Mouse (Mus musculus): ENCODE results near the gene Col4a2. TPM values are rescaled to one million over a fixed set of nuclear protein-coding genes. Genes with fewer than 3 reads are reported as not detected.

The Col4a2 gene
- polyA plus RNA-seq, 1 experiment from 2014 or later, result 44.5 TPM

DNA sequence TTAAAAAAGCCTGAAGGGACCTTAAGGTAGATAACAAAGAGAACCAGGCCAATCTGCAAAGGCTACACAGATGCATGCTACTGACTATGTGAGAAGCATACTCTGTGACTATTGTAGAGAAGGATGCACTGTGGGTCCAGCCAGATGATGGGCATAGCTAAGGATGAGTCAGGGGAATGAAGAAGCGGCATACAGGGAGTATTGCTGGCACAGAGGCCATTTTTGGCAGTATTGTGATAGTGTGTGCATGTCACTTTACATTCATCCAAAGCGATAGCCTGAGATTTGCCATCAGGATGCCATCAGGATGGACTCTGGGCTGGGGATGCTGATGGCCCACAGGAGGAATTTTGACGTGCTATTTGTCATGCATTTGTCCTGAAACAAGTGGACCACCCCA, 25.5 kb upstream of the Col4a2 start:
- Histone ChIP-seq H3K4me2 (replicated peaks; ENCODE audit: low read depth) (no peak overlapping the region), H3K27me3 (replicated peaks; ENCODE audit: control insufficient read depth, insufficient read depth, low read length) (no peaks in the 10 kb centered on the region), H3K36me3 (ENCODE audit: control insufficient read depth, insufficient read depth) (no peaks in the 10 kb centered on the region), H3K9ac (ENCODE audit: low read depth, low read length) (no peak overlapping the region), H3K4me1 (replicated peaks; ENCODE audit: control insufficient read depth, insufficient read depth, low read length) (no peaks in the 10 kb centered on the region), H3K4me3 (ENCODE audit: low read depth, low read length) (no peak overlapping the region), H3K9me3 (ENCODE audit: control insufficient read depth) (no peaks in the 10 kb centered on the region), H3K27ac (ENCODE audit: low read depth, low read length) (no peak overlapping the region)
- no peak for ATAC-seq
- WGBS, result 76% methylated on average over 3 of the region's 3 CpGs
- no peak for TF ChIP-seq CTCF (IDR thresholded peaks at IDR 0.05; ENCODE audit: low read depth)

DNA sequence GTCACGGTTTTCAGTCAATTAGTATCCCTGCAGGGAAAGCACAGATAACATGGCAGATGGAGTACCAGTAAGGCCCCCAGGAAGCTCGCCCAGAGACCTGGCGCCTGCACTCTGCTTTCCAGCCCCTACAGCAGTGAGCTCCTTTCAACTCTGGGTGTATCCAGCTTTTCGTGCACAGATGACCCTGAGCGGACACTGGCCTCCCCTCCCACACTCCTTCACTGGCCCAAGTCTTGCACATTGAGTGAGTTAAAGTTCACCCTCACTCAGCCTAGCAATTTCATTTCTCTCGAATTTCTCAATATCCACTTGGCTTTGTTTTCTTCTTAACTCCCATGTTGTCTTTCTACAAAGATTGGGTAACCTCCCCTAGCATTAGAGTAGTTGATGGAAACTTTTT, 24.3 kb upstream of the Col4a2 start:
- ATAC-seq, result no peak
- no peak for TF ChIP-seq CTCF (IDR thresholded peaks at IDR 0.05; ENCODE audit: low read depth)
- Histone ChIP-seq H3K4me3 (ENCODE audit: low read depth, low read length) (no peak overlapping the region), H3K27ac (ENCODE audit: low read depth, low read length) (no peak overlapping the region), H3K27me3 (replicated peaks; ENCODE audit: control insufficient read depth, insufficient read depth, low read length) (no peaks in the 10 kb centered on the region), H3K4me2 (replicated peaks; ENCODE audit: low read depth) (no peak overlapping the region), H3K9ac (ENCODE audit: low read depth, low read length) (no peak overlapping the region), H3K9me3 (ENCODE audit: control insufficient read depth) (no peaks in the 10 kb centered on the region), H3K36me3 (ENCODE audit: control insufficient read depth, insufficient read depth) (no peaks in the 10 kb centered on the region), H3K4me1 (replicated peaks; ENCODE audit: control insufficient read depth, insufficient read depth, low read length) (no peaks in the 10 kb centered on the region)
- WGBS, result 78% methylated on average over 6 of the region's 6 CpGs

GRCm38 (mm10) chr8:11290533-11290932, 22.1 kb upstream of the Col4a2 start:
- H3K9ac ChIP-seq (ENCODE audit: low read depth, low read length), result no peak overlapping the region
- H3K4me2 ChIP-seq (replicated peaks; ENCODE audit: low read depth), result no peak overlapping the region
- no peak for TF ChIP-seq CTCF (IDR thresholded peaks at IDR 0.05; ENCODE audit: low read depth)
- no peak overlapping the region for H3K4me3 ChIP-seq (ENCODE audit: low read depth, low read length)
- no peaks in the 10 kb centered on the region for H3K9me3 ChIP-seq (ENCODE audit: control insufficient read depth)
- WGBS, result 0% methylated on average over 1 of the region's 1 CpGs
- no peak overlapping the region for H3K27ac ChIP-seq (ENCODE audit: low read depth, low read length)
- no peaks in the 10 kb centered on the region for H3K36me3 ChIP-seq (ENCODE audit: control insufficient read depth, insufficient read depth)
- H3K27me3 ChIP-seq (replicated peaks; ENCODE audit: control insufficient read depth, insufficient read depth, low read length), result no peaks in the 10 kb centered on the region
- ATAC-seq, result no peak
- no peaks in the 10 kb centered on the region for H3K4me1 ChIP-seq (replicated peaks; ENCODE audit: control insufficient read depth, insufficient read depth, low read length)

DNA sequence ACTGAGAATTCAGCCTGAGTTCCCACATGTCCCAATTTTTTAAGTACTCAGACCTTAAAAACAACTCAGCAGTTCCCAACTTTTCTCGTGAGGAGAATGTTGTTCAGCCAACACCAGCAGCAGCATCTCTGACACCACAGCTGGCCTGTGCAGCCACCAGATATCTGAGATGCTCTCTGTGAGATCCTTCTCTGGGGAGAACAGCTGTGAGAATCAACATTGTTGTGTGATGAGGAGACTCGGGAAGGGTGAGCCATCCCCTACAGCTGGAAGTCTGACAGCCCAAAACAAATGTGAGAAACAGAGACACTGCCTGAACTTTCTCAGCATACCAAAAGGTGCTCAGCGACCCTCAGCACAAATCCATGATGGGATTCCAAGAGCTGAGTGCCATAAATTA, 20.0 kb upstream of the Col4a2 start:
- no peak overlapping the region for H3K27ac ChIP-seq (ENCODE audit: low read depth, low read length)
- peaks cover 2% of the 10 kb centered on the region for H3K4me1 ChIP-seq (replicated peaks; ENCODE audit: control insufficient read depth, insufficient read depth, low read length)
- H3K36me3 ChIP-seq (ENCODE audit: control insufficient read depth, insufficient read depth), result no peaks in the 10 kb centered on the region
- ATAC-seq, result no peak
- no peak for TF ChIP-seq CTCF (IDR thresholded peaks at IDR 0.05; ENCODE audit: low read depth)
- H3K4me2 ChIP-seq (replicated peaks; ENCODE audit: low read depth), result no peak overlapping the region
- H3K9me3 ChIP-seq (ENCODE audit: control insufficient read depth), result no peaks in the 10 kb centered on the region
- no peak overlapping the region for H3K4me3 ChIP-seq (ENCODE audit: low read depth, low read length)
- no peaks in the 10 kb centered on the region for H3K27me3 ChIP-seq (replicated peaks; ENCODE audit: control insufficient read depth, insufficient read depth, low read length)
- 36% methylated on average over 3 of the region's 3 CpGs for WGBS
- H3K9ac ChIP-seq (ENCODE audit: low read depth, low read length), result no peak overlapping the region

DNA sequence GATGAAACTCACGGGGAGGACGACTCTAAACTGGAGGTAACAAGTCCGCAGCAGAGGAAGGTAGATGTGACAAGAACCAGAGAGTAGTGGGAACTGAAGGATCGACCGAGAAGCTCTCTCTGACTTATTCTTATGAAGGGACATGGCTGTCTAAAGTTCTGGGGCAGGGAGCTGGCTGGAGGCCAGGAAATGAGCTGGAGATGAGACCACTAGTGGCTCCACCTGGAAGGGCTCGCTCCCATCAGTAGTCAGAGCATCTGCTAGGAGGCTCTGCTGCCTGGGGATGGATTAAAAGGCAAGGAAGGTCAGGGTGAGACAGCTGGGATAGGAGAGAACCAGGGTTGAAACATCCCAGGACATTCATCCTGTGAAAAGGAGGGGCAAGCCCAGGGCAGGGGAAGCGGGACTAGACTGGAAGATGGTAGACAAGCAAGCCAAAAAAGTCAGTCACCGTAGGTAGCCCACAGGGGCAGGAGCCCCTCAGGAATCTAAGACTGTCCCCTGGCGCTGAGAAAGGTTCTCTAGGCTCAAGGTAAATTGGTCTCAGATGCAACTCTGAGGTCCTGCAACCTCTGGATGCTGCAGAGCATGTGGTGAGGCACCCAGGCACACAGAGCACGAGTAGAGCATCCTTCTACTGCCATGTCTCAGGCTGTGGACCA, 16.2 kb upstream of the Col4a2 start:
- WGBS, result 69% methylated on average over 10 of the region's 10 CpGs
- no peak overlapping the region for H3K4me2 ChIP-seq (replicated peaks; ENCODE audit: low read depth)
- ATAC-seq, result no peak
- no peak for TF ChIP-seq CTCF (IDR thresholded peaks at IDR 0.05; ENCODE audit: low read depth)
- no peaks in the 10 kb centered on the region for H3K36me3 ChIP-seq (ENCODE audit: control insufficient read depth, insufficient read depth)
- H3K4me3 ChIP-seq (ENCODE audit: low read depth, low read length), result no peak overlapping the region
- no peaks in the 10 kb centered on the region for H3K27me3 ChIP-seq (replicated peaks; ENCODE audit: control insufficient read depth, insufficient read depth, low read length)
- H3K9me3 ChIP-seq (ENCODE audit: control insufficient read depth), result no peaks in the 10 kb centered on the region
- H3K9ac ChIP-seq (ENCODE audit: low read depth, low read length), result no peak overlapping the region
- H3K4me1 ChIP-seq (replicated peaks; ENCODE audit: control insufficient read depth, insufficient read depth, low read length), result peaks cover 2% of the 10 kb centered on the region
- H3K27ac ChIP-seq (ENCODE audit: low read depth, low read length), result no peak overlapping the region

GRCm38 (mm10) chr8:11297141-11297838, 15.3 kb upstream of the Col4a2 start:
- Histone ChIP-seq H3K36me3 (ENCODE audit: control insufficient read depth, insufficient read depth) (no peaks in the 10 kb centered on the region), H3K9me3 (ENCODE audit: control insufficient read depth) (no peaks in the 10 kb centered on the region), H3K27me3 (replicated peaks; ENCODE audit: control insufficient read depth, insufficient read depth, low read length) (no peaks in the 10 kb centered on the region), H3K27ac (ENCODE audit: low read depth, low read length) (0 out of 2 replicates have a peak overlapping the region, but pooled peaks have one; percentile 21), H3K4me1 (replicated peaks; ENCODE audit: control insufficient read depth, insufficient read depth, low read length) (peaks cover 2% of the 10 kb centered on the region), H3K4me2 (replicated peaks; ENCODE audit: low read depth) (no peak overlapping the region), H3K9ac (ENCODE audit: low read depth, low read length) (no peak overlapping the region), H3K4me3 (ENCODE audit: low read depth, low read length) (no peak overlapping the region)
- WGBS, result 78% methylated on average over 8 of the region's 8 CpGs
- no peak for TF ChIP-seq CTCF (IDR thresholded peaks at IDR 0.05; ENCODE audit: low read depth)
- no peak for ATAC-seq
